Comparison of ENCODE assay signal across 20 mouse cellular contexts in the genomic region with DNA sequence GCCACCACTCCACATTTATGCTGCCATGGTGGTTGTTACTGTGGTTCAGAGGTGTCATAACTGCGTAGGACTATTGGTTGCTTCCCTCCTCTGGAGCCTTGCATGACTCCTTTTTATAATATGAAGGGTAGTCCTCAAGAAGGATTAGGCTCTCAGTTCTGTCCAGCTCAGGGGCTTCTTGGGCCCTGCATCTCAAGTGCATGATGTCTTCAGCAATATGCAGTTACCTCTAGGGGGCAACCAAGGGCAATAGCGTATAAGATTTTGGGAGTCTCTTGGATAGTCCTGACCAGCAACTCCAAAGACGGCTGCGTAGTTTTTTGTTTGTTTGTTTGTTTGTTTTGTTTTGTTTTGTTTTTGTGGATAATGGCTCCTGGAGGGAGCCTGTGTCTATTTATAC. TPM values are rescaled to one million over a fixed set of nuclear protein-coding genes. Genes with fewer than 3 reads are reported as not detected.
A peak's percentile ranks its signal among the peaks of the same experiment; 100 is the strongest.
DNase-seq lines count a peak whose midpoint lies in the region; ATAC-seq and TF ChIP-seq lines count a peak whose summit lies in the region.
"Had no signal": no experiment of that assay in that cellular context is flagged by ENCODE, and none has a peak within 500 bp of the region (broad histone marks: within the 10 kb centered on the region; RNA-seq: fewer than 3 reads in every experiment).

No protein-coding gene starts in this region.

- in situ Hi-C loops in CH12.LX (cut with MboI; ENCODE audit: low pct_ligation_motif_present, low pct_unique_long_range_greater_than_20kb, low sequenced_read_pairs), result no loop called here

- dilution Hi-C loops in CH12.LX (cut with MboI; ENCODE audit: extremely low pct_ligation_motif_present, extremely low pct_unique_long_range_greater_than_20kb, low sequenced_read_pairs), result no loop called here

- no peak for DNase-seq in gastrocnemius, adult 2 months
- DNase-seq in gastrocnemius, adult 8-10 months (ENCODE audit: low spot score in 2 of 2), result no peak
- DNase-seq in liver, embryonic 14.5 days (ENCODE audit: low read depth in 3 of 3, low spot score in 3 of 3), result no peak
- no peak for DNase-seq in liver, embryonic 11.5 days (ENCODE audit: low spot score)
- DNase-seq in CH12.LX (ENCODE audit: extremely low read depth) (peak; percentile 6), ZHBTc4 (ENCODE audit: low read depth, low spot score) (peak; percentile 66)
- DNase-seq in embryo, embryonic 9.5 days (ENCODE audit: extremely low spot score), result no peak
- no peak for DNase-seq in yolk sac, embryonic 10.5 days (ENCODE audit: low spot score)
- DNase-seq: adrenal gland, postnatal 36 days; cerebellum, adult 11 months; cerebellum, adult 9-11 months; kidney, adult 11 months; lung, postnatal 4 days; thymus, postnatal 25 days had no signal

- no peak overlapping the region for H3K4me2 ChIP-seq in liver, embryonic 14.5 days (ENCODE audit: low read depth)
- no peak overlapping the region for H3K4me2 ChIP-seq in liver, embryonic 11.5 days
- H3K4me2 ChIP-seq in CH12.LX (ENCODE audit: insufficient read depth, low read depth, poor library complexity, severe bottlenecking), result no peak overlapping the region
- H3K4me2 ChIP-seq: liver, embryonic 12.5 days; lung, embryonic 15.5 days had no signal

- no peak for TF ChIP-seq POLR2A in CH12.LX (IDR thresholded peaks at IDR 0.05; ENCODE audit: low read depth, low read length)

- no peaks in the 10 kb centered on the region; the same call in 1 of the 2 replicates for H3K9me3 ChIP-seq in liver, embryonic 14.5 days (ENCODE audit: control insufficient read depth, low read length)
- H3K9me3 ChIP-seq in liver, embryonic 11.5 days (ENCODE audit: control insufficient read depth, low read length), result no peaks in the 10 kb centered on the region
- peaks cover 3% of the 10 kb centered on the region for H3K9me3 ChIP-seq in CH12.LX (replicated peaks; ENCODE audit: low read length)
- H3K9me3 ChIP-seq: heart, embryonic 10.5 days; liver, embryonic 12.5 days; lung, embryonic 15.5 days had no signal

- peak; percentile 9; the same call in 1 of the 2 replicates for TF ChIP-seq CTCF in gastrocnemius, adult 2 months (IDR thresholded peaks at IDR 0.05)
- TF ChIP-seq CTCF in liver, embryonic 14.5 days (IDR thresholded peaks at IDR 0.05; ENCODE audit: low read depth), result peak; percentile 10; the same call in 1 of the 2 replicates
- TF ChIP-seq CTCF in CH12.LX (conservative IDR thresholded peaks at IDR 0.05 in 1 of 2, IDR thresholded peaks at IDR 0.05 in 1 of 2; ENCODE audit: low read depth in 2 of 2, low read length in 2 of 2), result no peak

- H3K4me3 ChIP-seq in gastrocnemius, adult 2 months, result no peak overlapping the region
- H3K4me3 ChIP-seq in liver, embryonic 14.5 days (ENCODE audit: insufficient read depth in 1 of 2, low read depth in 2 of 2, low read length in 2 of 2), result no peak overlapping the region
- H3K4me3 ChIP-seq in liver, embryonic 11.5 days (ENCODE audit: low read depth, low read length), result no peak overlapping the region
- no peak overlapping the region for H3K4me3 ChIP-seq in CH12.LX (replicated peaks in 1 of 3; ENCODE audit: low read depth in 2 of 3, low read length in 2 of 3, poor library complexity in 1 of 3)
- H3K4me3 ChIP-seq: embryonic facial prominence, embryonic 10.5 days; heart, embryonic 10.5 days; hindbrain, embryonic 10.5 days; liver, embryonic 12.5 days; lung, embryonic 15.5 days had no signal

- ATAC-seq in liver, embryonic 14.5 days (ENCODE audit: insufficient read depth), result no peak
- no peak for ATAC-seq in liver, embryonic 11.5 days (replicated peaks; ENCODE audit: low FRiP score)
- ATAC-seq: forebrain, embryonic 16.5 days; liver, embryonic 12.5 days had no signal

- intact Hi-C loops in gastrocnemius, adult 2 months (cut with DNase I), result no loop called here

- no peaks in the 10 kb centered on the region for H3K4me1 ChIP-seq in liver, embryonic 14.5 days (replicated peaks; ENCODE audit: control insufficient read depth in 2 of 2, insufficient read depth in 2 of 2, low read length in 1 of 2)
- H3K4me1 ChIP-seq in liver, embryonic 11.5 days (replicated peaks; ENCODE audit: control insufficient read depth, insufficient read depth, low read length), result no peaks in the 10 kb centered on the region
- peaks cover 0 to 12% of the 10 kb centered on the region in 2 experiments; a peak in 1 of 4 replicates for H3K4me1 ChIP-seq in CH12.LX (ENCODE audit: control insufficient read depth in 1 of 2, insufficient read depth in 2 of 2)
- H3K4me1 ChIP-seq: embryonic facial prominence, embryonic 10.5 days; heart, embryonic 10.5 days; hindbrain, embryonic 10.5 days had no signal

- TF ChIP-seq RAD21 in CH12.LX (IDR thresholded peaks at IDR 0.05; ENCODE audit: low read depth, low read length), result no peak

- 82% methylated on average over 4 of the region's 4 CpGs for WGBS in liver, embryonic 14.5 days (ENCODE audit: insufficient replicate concordance)
- WGBS in liver, embryonic 11.5 days, result 92% methylated on average over 4 of the region's 4 CpGs

- H3K27ac ChIP-seq in gastrocnemius, adult 2 months, result no peak overlapping the region
- no peak overlapping the region for H3K27ac ChIP-seq in liver, embryonic 14.5 days
- no peak overlapping the region for H3K27ac ChIP-seq in liver, embryonic 11.5 days (ENCODE audit: low read depth, low read length)
- no peak overlapping the region for H3K27ac ChIP-seq in CH12.LX (ENCODE audit: insufficient read depth, low read depth)
- H3K27ac ChIP-seq: embryonic facial prominence, embryonic 10.5 days; heart, embryonic 10.5 days; hindbrain, embryonic 10.5 days; liver, embryonic 12.5 days; lung, embryonic 15.5 days had no signal

- no peak for TF ChIP-seq EP300 in liver, embryonic 14.5 days (IDR thresholded peaks at IDR 0.05; ENCODE audit: low read depth)
- TF ChIP-seq EP300 in CH12.LX (IDR thresholded peaks at IDR 0.05; ENCODE audit: low read length), result no peak

- no peak overlapping the region for H3K9ac ChIP-seq in liver, embryonic 14.5 days (replicated peaks)
- H3K9ac ChIP-seq in liver, embryonic 11.5 days (ENCODE audit: low read depth, low read length), result no peak overlapping the region
- no peak overlapping the region for H3K9ac ChIP-seq in CH12.LX (ENCODE audit: insufficient read depth, low read depth)
- H3K9ac ChIP-seq: liver, embryonic 12.5 days; lung, embryonic 15.5 days had no signal

- no peaks in the 10 kb centered on the region for H3K36me3 ChIP-seq in liver, embryonic 14.5 days (replicated peaks; ENCODE audit: control insufficient read depth, insufficient read depth, low read depth)
- H3K36me3 ChIP-seq in liver, embryonic 11.5 days (ENCODE audit: control insufficient read depth, insufficient read depth, low read length), result 0 out of 2 replicates have a peak, but pooled peaks cover 2% of the 10 kb centered on the region
- H3K36me3 ChIP-seq in CH12.LX (replicated peaks in 1 of 2; ENCODE audit: control insufficient read depth in 1 of 2, insufficient read depth in 1 of 2, low read length in 1 of 2), result peaks cover 0 to 22% of the 10 kb centered on the region in 2 experiments

- peaks cover 29% of the 10 kb centered on the region for H3K79me2 ChIP-seq in CH12.LX (replicated peaks; ENCODE audit: control insufficient read depth, extremely low read depth, insufficient read depth, poor library complexity, severe bottlenecking)

- no peaks in the 10 kb centered on the region for H3K27me3 ChIP-seq in liver, embryonic 14.5 days (ENCODE audit: control insufficient read depth, insufficient read depth, low read length)
- H3K27me3 ChIP-seq in liver, embryonic 11.5 days (replicated peaks; ENCODE audit: control insufficient read depth, insufficient read depth, low read length), result no peaks in the 10 kb centered on the region
- H3K27me3 ChIP-seq in CH12.LX (replicated peaks), result no peaks in the 10 kb centered on the region
- H3K27me3 ChIP-seq: liver, embryonic 12.5 days; lung, embryonic 15.5 days had no signal

TF ChIP-seq in CH12.LX, 34 proteins besides CTCF, POLR2A, EP300 and RAD21:
- no peak for TF ChIP-seq HCFC1 (IDR thresholded peaks at IDR 0.05; ENCODE audit: low read depth, low read length)
- no peak for TF ChIP-seq MAZ (IDR thresholded peaks at IDR 0.05; ENCODE audit: low read depth, low read length)
- no peak for TF ChIP-seq KAT2A (IDR thresholded peaks at IDR 0.05; ENCODE audit: insufficient replicate concordance, low read length)
TF ChIP-seq in CH12.LX: peak in this region for 0.

RNA-seq across cellular contexts. Expression of a gene that starts 7.5 kb away (rescaled TPM):
- 10 to 100 TPM; 51.8 to 58.3 TPM for total RNA-seq in gastrocnemius, adult 2 months (2021)
- 10 to 100 TPM; 47.8 to 54.9 (median 52.8) TPM for total RNA-seq in gastrocnemius, adult 8-10 months (2022)
- 16.7 and 26.8 TPM in 2 replicates for polyA plus RNA-seq in liver, embryonic 14.5 days (2012; rRNA removed)
- polyA plus RNA-seq in liver, embryonic 14.5 days (2014; fragmentation: Nextera tagmentation; extraction: Ambion mirVana), result 60.4 and 68.3 TPM in 2 replicates
- 163 and 177 TPM in 2 replicates for polyA plus RNA-seq in liver, embryonic 11.5 days (2014; fragmentation: Nextera tagmentation; extraction: Ambion mirVana)
- total RNA-seq in CH12.LX (2012; rRNA removed) (52.1 and 70.8 TPM in 2 replicates), CH12.LX (2014; rRNA removed) (166 and 189 TPM in 2 replicates)
- polyA plus RNA-seq in CH12.LX (2012; ENCODE audit: insufficient read length, low read depth), result 183 and 196 TPM in 2 replicates

Comparison
In these comparisons a context has a peak if more than half of its experiments do, and no peak if none do; other contexts are left out.
1. DNase-seq: peak in CH12.LX (single experiment) and ZHBTc4 (single experiment); none in gastrocnemius, adult 2 months (single experiment), gastrocnemius, adult 8-10 months (0 of 2), liver, embryonic 14.5 days (0 of 3), liver, embryonic 11.5 days (single experiment), embryo, embryonic 9.5 days (single experiment) and yolk sac, embryonic 10.5 days (single experiment).
2. CTCF ChIP-seq: peak in gastrocnemius, adult 2 months (single experiment) and liver, embryonic 14.5 days (single experiment); none in CH12.LX (0 of 2).